Mouse (Mus musculus): ENCODE results near the gene Fez1. TPM values are rescaled to one million over a fixed set of nuclear protein-coding genes. Genes with fewer than 3 reads are reported as not detected.

Gene Fez1
- polyA plus RNA-seq, 1 experiment from 2014 or later: 341 TPM

GRCm38 (mm10) chr9:36822024-36822423 is 360 bp downstream of the Fez1 start:
- Histone ChIP-seq H3K4me1 (replicated peaks; ENCODE audit: control insufficient read depth, insufficient read depth, low read length) (peaks cover 2% of the 10 kb centered on the region; the same call in 1 of the 2 replicates), H3K27ac (ENCODE audit: low read depth, low read length) (peak overlapping the region; percentile 99), H3K4me3 (ENCODE audit: low read depth, low read length) (peak overlapping the region; percentile 26), H3K27me3 (ENCODE audit: control insufficient read depth, insufficient read depth, low read length) (no peaks in the 10 kb centered on the region), H3K36me3 (ENCODE audit: control insufficient read depth, insufficient read depth, low read length) (no peaks in the 10 kb centered on the region), H3K4me2 (ENCODE audit: low read depth, low read length, severe bottlenecking) (peak overlapping the region; percentile 59), H3K9me3 (ENCODE audit: control insufficient read depth, low read length) (no peaks in the 10 kb centered on the region), H3K9ac (ENCODE audit: low read length) (peak overlapping the region; percentile 63)
- peak; percentile 56 for ATAC-seq (replicated peaks; ENCODE audit: low FRiP score)
- DNase-seq (ENCODE audit: low spot score): no peak
- WGBS: 10% methylated on average over 2 of the region's 2 CpGs

- Histone ChIP-seq H3K4me3 (ENCODE audit: low read depth, low read length) (no peak overlapping the region), H3K27ac (ENCODE audit: low read depth, low read length) (no peak overlapping the region), H3K4me2 (ENCODE audit: low read depth, low read length, severe bottlenecking) (no peak overlapping the region), H3K9ac (ENCODE audit: low read length) (no peak overlapping the region), H3K27me3 (ENCODE audit: control insufficient read depth, insufficient read depth, low read length) (no peaks in the 10 kb centered on the region), H3K36me3 (ENCODE audit: control insufficient read depth, insufficient read depth, low read length) (no peaks in the 10 kb centered on the region), H3K4me1 (replicated peaks; ENCODE audit: control insufficient read depth, insufficient read depth, low read length) (no peaks in the 10 kb centered on the region; the same call in 1 of the 2 replicates), H3K9me3 (ENCODE audit: control insufficient read depth, low read length) (no peaks in the 10 kb centered on the region)
- 64% methylated on average over 2 of the region's 2 CpGs for WGBS
- DNase-seq (ENCODE audit: low spot score) (no peak), ATAC-seq (replicated peaks; ENCODE audit: low FRiP score) (no peak)
These were observed 5.1 kb downstream of the Fez1 start for GRCm38 (mm10) chr9:36826612-36827363.

GRCm38 (mm10) chr9:36831401-36831800 is 9.7 kb downstream of the Fez1 start:
- Histone ChIP-seq H3K4me2 (ENCODE audit: low read depth, low read length, severe bottlenecking) (no peak overlapping the region), H3K36me3 (ENCODE audit: control insufficient read depth, insufficient read depth, low read length) (no peaks in the 10 kb centered on the region; the same call in 1 of the 2 replicates), H3K4me1 (replicated peaks; ENCODE audit: control insufficient read depth, insufficient read depth, low read length) (peaks cover 6% of the 10 kb centered on the region; the same call in 1 of the 2 replicates), H3K9ac (ENCODE audit: low read length) (no peak overlapping the region), H3K27me3 (ENCODE audit: control insufficient read depth, insufficient read depth, low read length) (no peaks in the 10 kb centered on the region), H3K27ac (ENCODE audit: low read depth, low read length) (no peak overlapping the region), H3K9me3 (ENCODE audit: control insufficient read depth, low read length) (no peaks in the 10 kb centered on the region), H3K4me3 (ENCODE audit: low read depth, low read length) (no peak overlapping the region)
- 77% methylated on average over 6 of the region's 6 CpGs for WGBS
- DNase-seq (ENCODE audit: low spot score) (no peak), ATAC-seq (replicated peaks; ENCODE audit: low FRiP score) (no peak)

- DNase-seq (ENCODE audit: low spot score) (peak; percentile 93), ATAC-seq (replicated peaks; ENCODE audit: low FRiP score) (peak; percentile 92)
- Histone ChIP-seq H3K9ac (ENCODE audit: low read length) (peak overlapping the region; percentile 84), H3K27me3 (ENCODE audit: control insufficient read depth, insufficient read depth, low read length) (no peaks in the 10 kb centered on the region), H3K4me1 (replicated peaks; ENCODE audit: control insufficient read depth, insufficient read depth, low read length) (peaks cover 6% of the 10 kb centered on the region; the same call in 1 of the 2 replicates), H3K9me3 (ENCODE audit: control insufficient read depth, low read length) (no peaks in the 10 kb centered on the region), H3K4me2 (ENCODE audit: low read depth, low read length, severe bottlenecking) (peak overlapping the region; percentile 71), H3K27ac (ENCODE audit: low read depth, low read length) (peak overlapping the region; percentile 94), H3K36me3 (ENCODE audit: control insufficient read depth, insufficient read depth, low read length) (no peaks in the 10 kb centered on the region; the same call in 1 of the 2 replicates), H3K4me3 (ENCODE audit: low read depth, low read length) (peak overlapping the region; percentile 63)
- WGBS: under 1% methylated on average over 32 of the region's 32 CpGs
These were observed 10.9 kb downstream of the Fez1 start for GRCm38 (mm10) chr9:36832529-36832928.

- Histone ChIP-seq H3K27me3 (ENCODE audit: control insufficient read depth, insufficient read depth, low read length) (no peaks in the 10 kb centered on the region), H3K9ac (ENCODE audit: low read length) (peak overlapping the region; percentile 84), H3K4me1 (replicated peaks; ENCODE audit: control insufficient read depth, insufficient read depth, low read length) (peaks cover 6% of the 10 kb centered on the region; the same call in 1 of the 2 replicates), H3K9me3 (ENCODE audit: control insufficient read depth, low read length) (no peaks in the 10 kb centered on the region), H3K4me2 (ENCODE audit: low read depth, low read length, severe bottlenecking) (peak overlapping the region; percentile 71), H3K36me3 (ENCODE audit: control insufficient read depth, insufficient read depth, low read length) (no peaks in the 10 kb centered on the region; the same call in 1 of the 2 replicates), H3K4me3 (ENCODE audit: low read depth, low read length) (peak overlapping the region; percentile 63), H3K27ac (ENCODE audit: low read depth, low read length) (peak overlapping the region; percentile 94)
- peak; percentile 80 for DNase-seq (ENCODE audit: low spot score)
- peak; percentile 81 for ATAC-seq (replicated peaks; ENCODE audit: low FRiP score)
- 1% methylated on average over 31 of the region's 31 CpGs for WGBS
These were observed 11.6 kb downstream of the Fez1 start for GRCm38 (mm10) chr9:36833043-36833881.

GRCm38 (mm10) chr9:36833914-36834313 is 12.2 kb downstream of the Fez1 start:
- ATAC-seq (replicated peaks; ENCODE audit: low FRiP score) (peak; percentile 18), DNase-seq (ENCODE audit: low spot score) (peak; percentile 53)
- Histone ChIP-seq H3K36me3 (ENCODE audit: control insufficient read depth, insufficient read depth, low read length) (no peaks in the 10 kb centered on the region; the same call in 1 of the 2 replicates), H3K9ac (ENCODE audit: low read length) (peak overlapping the region; percentile 84), H3K9me3 (ENCODE audit: control insufficient read depth, low read length) (no peaks in the 10 kb centered on the region), H3K4me1 (replicated peaks; ENCODE audit: control insufficient read depth, insufficient read depth, low read length) (peaks cover 6% of the 10 kb centered on the region; the same call in 1 of the 2 replicates), H3K27me3 (ENCODE audit: control insufficient read depth, insufficient read depth, low read length) (no peaks in the 10 kb centered on the region), H3K27ac (ENCODE audit: low read depth, low read length) (peak overlapping the region; percentile 94), H3K4me2 (ENCODE audit: low read depth, low read length, severe bottlenecking) (peak overlapping the region; percentile 71), H3K4me3 (ENCODE audit: low read depth, low read length) (peak overlapping the region; percentile 63)
- 34% methylated on average over 3 of the region's 3 CpGs for WGBS

GRCm38 (mm10) chr9:36846346-36846745 is 24.7 kb downstream of the Fez1 start:
- H3K4me3 ChIP-seq (ENCODE audit: low read depth, low read length): no peak overlapping the region
- no peak overlapping the region for H3K27ac ChIP-seq (ENCODE audit: low read depth, low read length)
- H3K9ac ChIP-seq (ENCODE audit: low read length): no peak overlapping the region
- H3K36me3 ChIP-seq (ENCODE audit: control insufficient read depth, insufficient read depth, low read length): peaks cover 15% of the 10 kb centered on the region
- no peaks in the 10 kb centered on the region for H3K4me1 ChIP-seq (replicated peaks; ENCODE audit: control insufficient read depth, insufficient read depth, low read length)
- DNase-seq (ENCODE audit: low spot score): no peak
- no peaks in the 10 kb centered on the region for H3K9me3 ChIP-seq (ENCODE audit: control insufficient read depth, low read length)
- 23% methylated on average over 4 of the region's 4 CpGs for WGBS
- H3K4me2 ChIP-seq (ENCODE audit: low read depth, low read length, severe bottlenecking): no peak overlapping the region
- no peaks in the 10 kb centered on the region for H3K27me3 ChIP-seq (ENCODE audit: control insufficient read depth, insufficient read depth, low read length)
- no peak for ATAC-seq (replicated peaks; ENCODE audit: low FRiP score)

- Histone ChIP-seq H3K4me2 (ENCODE audit: low read depth, low read length, severe bottlenecking) (no peak overlapping the region), H3K27ac (ENCODE audit: low read depth, low read length) (no peak overlapping the region), H3K4me1 (replicated peaks; ENCODE audit: control insufficient read depth, insufficient read depth, low read length) (no peaks in the 10 kb centered on the region), H3K9ac (ENCODE audit: low read length) (no peak overlapping the region), H3K36me3 (ENCODE audit: control insufficient read depth, insufficient read depth, low read length) (peaks cover 12% of the 10 kb centered on the region), H3K9me3 (ENCODE audit: control insufficient read depth, low read length) (no peaks in the 10 kb centered on the region), H3K4me3 (ENCODE audit: low read depth, low read length) (no peak overlapping the region), H3K27me3 (ENCODE audit: control insufficient read depth, insufficient read depth, low read length) (no peaks in the 10 kb centered on the region)
- 88% methylated on average over 2 of the region's 2 CpGs for WGBS
- DNase-seq (ENCODE audit: low spot score) (no peak), ATAC-seq (replicated peaks; ENCODE audit: low FRiP score) (no peak)
These were observed 27.0 kb downstream of the Fez1 start for GRCm38 (mm10) chr9:36848661-36849060.

Data from forebrain, embryonic 11.5 days (tissue).